Mouse (Mus musculus) neural tube, embryonic 11.5 days (tissue): ENCODE measurements around the gene C130073F10Rik. TPM values are rescaled to one million over a fixed set of nuclear protein-coding genes. Genes with fewer than 3 reads are reported as not detected.
"Not testable (repeated sequence)": the region's sequence is repeated elsewhere in the genome, so short reads cannot be mapped to it uniquely, and the experiment has no call there.

Source experiments
- ATAC-seq: fragments of 200-750 bp; cut with Nextera tagmentation; 2 replicates; pipeline ENCODE4 v1.8.0; 2017; ENCODE audit warnings: moderate number of reproducible peaks, mild to moderate bottlenecking, moderate TSS enrichment, moderate library complexity; ENCODE audit not compliant: insufficient read depth, low FRiP score, low TSS enrichment
- DNase-seq: peaks from one replicate; pipeline ENCODE4 v3.0.0-alpha.2; 2015; ENCODE audit warnings: low spot score
- H3K27ac ChIP-seq: fragments of 300-500 bp; sonication (generic); 2 replicates; pipeline ENCODE4 v1.5.1; 2014; ENCODE audit warnings: low read depth, mild to moderate bottlenecking, low read length
- H3K27me3 ChIP-seq: fragments of 300-500 bp; sonication (generic); 2 replicates; pipeline ENCODE4 v1.6.1; 2014; ENCODE audit warnings: mild to moderate bottlenecking, low read length, mixed read lengths; ENCODE audit not compliant: control insufficient read depth, insufficient read depth
- H3K36me3 ChIP-seq: fragments of 300-500 bp; sonication (generic); 2 replicates; pipeline ENCODE4 v1.6.1; 2014; ENCODE audit warnings: mild to moderate bottlenecking, low read length, moderate library complexity, mixed read lengths; ENCODE audit not compliant: control insufficient read depth, insufficient read depth
- H3K4me1 ChIP-seq: fragments of 300-500 bp; sonication (generic); 2 replicates; pipeline ENCODE4 v1.6.1; 2014; ENCODE audit warnings: low read length, mixed read lengths; ENCODE audit not compliant: control insufficient read depth, insufficient read depth
- H3K4me2 ChIP-seq: fragments of 300-500 bp; sonication (generic); 2 replicates; pipeline ENCODE4 v1.6.1; 2014; ENCODE audit warnings: low read depth, mild to moderate bottlenecking, moderate library complexity
- H3K4me3 ChIP-seq: fragments of 300-500 bp; sonication (generic); 2 replicates; pipeline ENCODE4 v1.5.1; 2014; ENCODE audit warnings: low read depth, low read length
- H3K9ac ChIP-seq: fragments of 300-500 bp; sonication (generic); 2 replicates; pipeline ENCODE4 v1.6.1; 2014; ENCODE audit warnings: mild to moderate bottlenecking, low read length
- H3K9me3 ChIP-seq: fragments of 300-500 bp; sonication (generic); 2 replicates; pipeline ENCODE4 v1.6.1; 2016; ENCODE audit warnings: low read length; ENCODE audit not compliant: control insufficient read depth
- WGBS: fragments of 180-500 bp; shearing (Covaris S2); extraction: QIAGEN DNeasy Blood & Tissue Kit; methylation state at CpG from one replicate; pipeline ENCODE4 v1.1.7; 2014; 5-methylcytosine and 5-hydroxymethylcytosine counted together
- polyA plus RNA-seq: library from polyadenylated mRNA; unstranded; fragments of >200 nt; fragmentation: Nextera tagmentation; extraction: Ambion mirVana; gene quantifications from 2 replicates; pipeline ENCODE4 v1.2.1, GENCODE M21; 2014

C130073F10Rik gene
- polyA plus RNA-seq = not detected in 2 replicates

- no peak within 1 kb of the TSS for H3K27ac ChIP-seq
- ATAC-seq (no peak), DNase-seq (no peak)
- H3K36me3 ChIP-seq = no peaks in the 10 kb centered on the region
- no peaks in the 10 kb centered on the region for H3K9me3 ChIP-seq
- H3K4me1 ChIP-seq = no peaks in the 10 kb centered on the region
- H3K4me3 ChIP-seq = no peak within 1 kb of the TSS
- H3K27me3 ChIP-seq = no peaks in the 10 kb centered on the region
- 89% methylated on average over 7 of the region's 7 CpGs for WGBS
- no peak within 1 kb of the TSS for H3K4me2 ChIP-seq
- no peak within 1 kb of the TSS for H3K9ac ChIP-seq
Observed at GRCm38 (mm10) chr4:101893656-101894420, at the start of gene C130073F10Rik. TSS of gene C130073F10Rik (minus strand) at chr4:101893789.

GRCm38 (mm10) chr4:101940107-101940506, 46.5 kb upstream of the C130073F10Rik start, which contains the start of gene Gm12794:
TSS of gene Gm12794 (plus strand) at chr4:101940407.
- ATAC-seq, H3K27me3 ChIP-seq, DNase-seq, H3K36me3 ChIP-seq, H3K9me3 ChIP-seq, H3K4me3 ChIP-seq, H3K27ac ChIP-seq, H3K9ac ChIP-seq, H3K4me2 ChIP-seq, H3K4me1 ChIP-seq: not testable (repeated sequence)
- 86% methylated on average over 1 of the region's 2 CpGs for WGBS

GRCm38 (mm10) chr4:101908821-101909220, 15.2 kb upstream of the C130073F10Rik start, which contains the start of gene Gm12800:
TSS of gene Gm12800 (plus strand) at chr4:101909121.
- 94% methylated on average over 2 of the region's 2 CpGs for WGBS

GRCm38 (mm10) chr4:101889377-101889776, 4.2 kb downstream of the C130073F10Rik start:
- H3K4me2 ChIP-seq = no peak overlapping the region
- H3K4me3 ChIP-seq = no peak overlapping the region
- H3K27ac ChIP-seq = no peak overlapping the region
- H3K9me3 ChIP-seq = no peaks in the 10 kb centered on the region
- no peak overlapping the region for H3K9ac ChIP-seq
- H3K27me3 ChIP-seq = no peaks in the 10 kb centered on the region
- DNase-seq (no peak), ATAC-seq (no peak)
- H3K4me1 ChIP-seq = no peaks in the 10 kb centered on the region
- no peaks in the 10 kb centered on the region for H3K36me3 ChIP-seq

More at GRCm38 (mm10) chr4:101908821-101909220, 15.2 kb upstream of the C130073F10Rik start, which contains the start of gene Gm12800:
- H3K27ac ChIP-seq, H3K27me3 ChIP-seq, H3K4me3 ChIP-seq, H3K4me2 ChIP-seq, H3K9me3 ChIP-seq, ATAC-seq, H3K9ac ChIP-seq, H3K4me1 ChIP-seq, DNase-seq, H3K36me3 ChIP-seq: not testable (repeated sequence)

- H3K27me3 ChIP-seq = no peaks in the 10 kb centered on the region
- H3K9ac ChIP-seq = no peak overlapping the region
- no peaks in the 10 kb centered on the region for H3K9me3 ChIP-seq
- no peak overlapping the region for H3K27ac ChIP-seq
- H3K4me3 ChIP-seq = no peak overlapping the region
- no peak overlapping the region for H3K4me2 ChIP-seq
- no peaks in the 10 kb centered on the region for H3K36me3 ChIP-seq
- no peaks in the 10 kb centered on the region for H3K4me1 ChIP-seq
- ATAC-seq (no peak), DNase-seq (no peak)
- WGBS = 44% methylated on average over 3 of the region's 3 CpGs
Observed at GRCm38 (mm10) chr4:101883641-101884040, 9.9 kb downstream of the C130073F10Rik start.

- not testable (repeated sequence) for H3K9me3 ChIP-seq, H3K4me1 ChIP-seq, H3K4me3 ChIP-seq, DNase-seq, ATAC-seq, H3K9ac ChIP-seq, H3K36me3 ChIP-seq, H3K27me3 ChIP-seq, H3K4me2 ChIP-seq, H3K27ac ChIP-seq
- 90% methylated on average over 15 of the region's 15 CpGs for WGBS
Observed at GRCm38 (mm10) chr4:101875687-101876086, 17.9 kb downstream of the C130073F10Rik start.

- not testable (repeated sequence) for H3K4me1 ChIP-seq, ATAC-seq, H3K27me3 ChIP-seq, H3K27ac ChIP-seq, H3K4me3 ChIP-seq, H3K9ac ChIP-seq, DNase-seq, H3K36me3 ChIP-seq, H3K4me2 ChIP-seq, H3K9me3 ChIP-seq
- WGBS = 71% methylated on average over 2 of the region's 2 CpGs
Observed at GRCm38 (mm10) chr4:101872031-101872430, 21.6 kb downstream of the C130073F10Rik start.

- H3K9ac ChIP-seq = no peak overlapping the region
- WGBS = 86% methylated on average over 5 of the region's 6 CpGs
- H3K4me1 ChIP-seq = no peaks in the 10 kb centered on the region
- H3K4me2 ChIP-seq = no peak overlapping the region
- H3K36me3 ChIP-seq = no peaks in the 10 kb centered on the region
- H3K27me3 ChIP-seq = no peaks in the 10 kb centered on the region
- DNase-seq (no peak), ATAC-seq (no peak)
- no peak overlapping the region for H3K27ac ChIP-seq
- no peak overlapping the region for H3K4me3 ChIP-seq
- no peaks in the 10 kb centered on the region for H3K9me3 ChIP-seq
Observed at GRCm38 (mm10) chr4:101862289-101862688, 31.3 kb downstream of the C130073F10Rik start.

- Histone ChIP-seq H3K9me3 (no peaks in the 10 kb centered on the region), H3K36me3 (no peaks in the 10 kb centered on the region), H3K4me1 (no peaks in the 10 kb centered on the region), H3K9ac (no peak overlapping the region), H3K4me3 (no peak overlapping the region), H3K27ac (no peak overlapping the region), H3K4me2 (no peak overlapping the region), H3K27me3 (no peaks in the 10 kb centered on the region)
- WGBS = 53% methylated on average over 6 of the region's 6 CpGs
- no peak for DNase-seq
- no peak for ATAC-seq
Observed at GRCm38 (mm10) chr4:101860873-101861272, 32.7 kb downstream of the C130073F10Rik start.
